Mouse (Mus musculus) midbrain, embryonic 14.5 days (tissue): ENCODE measurements around the gene Ston1. TPM values are rescaled to one million over a fixed set of nuclear protein-coding genes. Genes with fewer than 3 reads are reported as not detected.

ENCODE experiments used
- ATAC-seq: fragments of 200-750 bp; cut with Nextera tagmentation; 2 replicates; pipeline ENCODE4 v1.8.0; 2017; ENCODE audit warnings: moderate number of reproducible peaks, moderate library complexity; ENCODE audit not compliant: low FRiP score, low TSS enrichment
- DNase-seq: peaks from one replicate; pipeline ENCODE4 v3.0.0-alpha.2; 2015
- H3K27ac ChIP-seq: fragments of 300-500 bp; sonication (generic); replicated peaks from 2 replicates; pipeline ENCODE4 v1.5.1; 2014; ENCODE audit warnings: mild to moderate bottlenecking, low read depth, low read length, moderate library complexity
- H3K27me3 ChIP-seq: fragments of 300-500 bp; sonication (generic); 2 replicates; pipeline ENCODE4 v1.6.1; 2014; ENCODE audit warnings: low read length, control low read depth, mixed read lengths; ENCODE audit not compliant: control insufficient read depth, insufficient read depth
- H3K36me3 ChIP-seq: fragments of 300-500 bp; sonication (generic); 2 replicates; pipeline ENCODE4 v1.6.1; 2014; ENCODE audit warnings: low read length, control low read depth; ENCODE audit not compliant: control insufficient read depth, insufficient read depth
- H3K4me1 ChIP-seq: fragments of 300-500 bp; sonication (generic); 2 replicates; pipeline ENCODE4 v1.6.1; 2014; ENCODE audit warnings: mild to moderate bottlenecking, antibody characterized with exemption, low read length, control low read depth; ENCODE audit not compliant: control insufficient read depth, insufficient read depth
- H3K4me2 ChIP-seq: fragments of 300-500 bp; sonication (generic); 2 replicates; pipeline ENCODE4 v1.6.1; 2014; ENCODE audit warnings: mild to moderate bottlenecking, low read length, moderate library complexity
- H3K4me3 ChIP-seq: fragments of 300-500 bp; sonication (generic); replicated peaks from 2 replicates; pipeline ENCODE4 v1.5.1; 2014; ENCODE audit warnings: low read depth, low read length
- H3K9ac ChIP-seq: fragments of 300-500 bp; sonication (generic); replicated peaks from 2 replicates; pipeline ENCODE4 v1.6.1; 2014; ENCODE audit warnings: mild to moderate bottlenecking, low read length, moderate library complexity
- H3K9me3 ChIP-seq: fragments of 300-500 bp; sonication (generic); 2 replicates; pipeline ENCODE4 v1.6.1; 2016; ENCODE audit warnings: low read length, control low read depth, mixed read lengths; ENCODE audit not compliant: control insufficient read depth
- WGBS: fragments of 180-500 bp; shearing (Covaris S2); extraction: QIAGEN DNeasy Blood & Tissue Kit; methylation state at CpG from one replicate; pipeline ENCODE4 v1.1.7; 2014; 5-methylcytosine and 5-hydroxymethylcytosine counted together
- polyA plus RNA-seq: library from polyadenylated mRNA; unstranded; fragments of >200 nt; fragmentation: Nextera tagmentation; extraction: Ambion mirVana; gene quantifications from 2 replicates; pipeline ENCODE4 v1.2.1, GENCODE M21; 2014

Gene Ston1
- 1.3 and 1.4 TPM in 2 replicates for polyA plus RNA-seq

GRCm38 (mm10) chr17:88597222-88598055, at the start of gene Ston1:
Gene Ston1, plus strand, starts transcription at chr17:88597684.
- H3K4me2 ChIP-seq: peak within 1 kb of the TSS; percentile 84
- peaks cover 4% of the 10 kb centered on the region for H3K4me1 ChIP-seq
- H3K27ac ChIP-seq: peak within 1 kb of the TSS; percentile 57
- DNase-seq (peak; percentile 65), ATAC-seq (peak; percentile 89)
- H3K9ac ChIP-seq: peak within 1 kb of the TSS; percentile 34
- H3K4me3 ChIP-seq: peak within 1 kb of the TSS; percentile 44
- no peaks in the 10 kb centered on the region for H3K27me3 ChIP-seq
- H3K9me3 ChIP-seq: no peaks in the 10 kb centered on the region
- WGBS: under 1% methylated on average over 41 of the region's 41 CpGs
- H3K36me3 ChIP-seq: no peaks in the 10 kb centered on the region

GRCm38 (mm10) chr17:88549411-88550191, 47.9 kb upstream of the Ston1 start:
- H3K27ac ChIP-seq: no peak overlapping the region
- no peak overlapping the region for H3K4me2 ChIP-seq
- no peak for ATAC-seq
- no peaks in the 10 kb centered on the region for H3K4me1 ChIP-seq
- H3K9ac ChIP-seq: no peak overlapping the region
- H3K4me3 ChIP-seq: no peak overlapping the region
- H3K36me3 ChIP-seq: peaks cover 49% of the 10 kb centered on the region
- no peaks in the 10 kb centered on the region for H3K9me3 ChIP-seq
- WGBS: 86% methylated on average over 24 of the region's 24 CpGs
- H3K27me3 ChIP-seq: no peaks in the 10 kb centered on the region
- DNase-seq: no peak

- H3K27me3 ChIP-seq: no peaks in the 10 kb centered on the region
- H3K27ac ChIP-seq: no peak overlapping the region
- no peak overlapping the region for H3K9ac ChIP-seq
- H3K9me3 ChIP-seq: no peaks in the 10 kb centered on the region
- H3K4me1 ChIP-seq: no peaks in the 10 kb centered on the region
- DNase-seq: no peak
- H3K4me2 ChIP-seq: no peak overlapping the region
- H3K36me3 ChIP-seq: peaks cover 46% of the 10 kb centered on the region
- WGBS: 77% methylated on average over 5 of the region's 5 CpGs
- ATAC-seq: no peak
- H3K4me3 ChIP-seq: no peak overlapping the region
Observed at GRCm38 (mm10) chr17:88550351-88550750, 47.1 kb upstream of the Ston1 start.

- Histone ChIP-seq H3K27me3 (no peaks in the 10 kb centered on the region), H3K36me3 (peaks cover 53% of the 10 kb centered on the region), H3K9ac (no peak overlapping the region), H3K27ac (no peak overlapping the region), H3K4me2 (no peak overlapping the region), H3K4me1 (no peaks in the 10 kb centered on the region), H3K9me3 (no peaks in the 10 kb centered on the region), H3K4me3 (no peak overlapping the region)
- 83% methylated on average over 10 of the region's 10 CpGs for WGBS
- DNase-seq: no peak
- ATAC-seq: no peak
Observed at GRCm38 (mm10) chr17:88550981-88551940, 46.2 kb upstream of the Ston1 start.

- DNase-seq (no peak), ATAC-seq (no peak)
- no peak overlapping the region for H3K4me3 ChIP-seq
- H3K36me3 ChIP-seq: peaks cover 61% of the 10 kb centered on the region
- H3K27me3 ChIP-seq: no peaks in the 10 kb centered on the region
- H3K4me2 ChIP-seq: no peak overlapping the region
- H3K4me1 ChIP-seq: no peaks in the 10 kb centered on the region
- H3K9me3 ChIP-seq: no peaks in the 10 kb centered on the region
- WGBS: 25% methylated on average over 6 of the region's 6 CpGs
- no peak overlapping the region for H3K9ac ChIP-seq
- H3K27ac ChIP-seq: no peak overlapping the region
Observed at GRCm38 (mm10) chr17:88552556-88552955, 44.9 kb upstream of the Ston1 start.

- no peak for DNase-seq
- Histone ChIP-seq H3K36me3 (peaks cover 57% of the 10 kb centered on the region), H3K27ac (no peak overlapping the region), H3K4me1 (no peaks in the 10 kb centered on the region), H3K9me3 (no peaks in the 10 kb centered on the region), H3K4me3 (no peak overlapping the region), H3K4me2 (no peak overlapping the region), H3K27me3 (no peaks in the 10 kb centered on the region), H3K9ac (no peak overlapping the region)
- 58% methylated on average over 8 of the region's 8 CpGs for WGBS
- peak; percentile 14; the same call in 1 of the 2 replicates for ATAC-seq
Observed at GRCm38 (mm10) chr17:88553001-88553449, 44.5 kb upstream of the Ston1 start.

GRCm38 (mm10) chr17:88553473-88554087, 43.9 kb upstream of the Ston1 start:
- no peak for ATAC-seq
- Histone ChIP-seq H3K36me3 (peaks cover 54% of the 10 kb centered on the region), H3K9me3 (no peaks in the 10 kb centered on the region), H3K27ac (no peak overlapping the region), H3K9ac (no peak overlapping the region), H3K4me2 (no peak overlapping the region), H3K4me1 (no peaks in the 10 kb centered on the region), H3K4me3 (no peak overlapping the region), H3K27me3 (no peaks in the 10 kb centered on the region)
- DNase-seq: no peak
- WGBS: 84% methylated on average over 11 of the region's 11 CpGs

GRCm38 (mm10) chr17:88556176-88556575, 41.3 kb upstream of the Ston1 start:
- ATAC-seq (no peak), DNase-seq (peak; percentile 10)
- H3K4me1 ChIP-seq: no peaks in the 10 kb centered on the region
- H3K9me3 ChIP-seq: no peaks in the 10 kb centered on the region
- H3K4me2 ChIP-seq: no peak overlapping the region
- WGBS: 83% methylated on average over 13 of the region's 13 CpGs
- no peak overlapping the region for H3K4me3 ChIP-seq
- peaks cover 44% of the 10 kb centered on the region for H3K36me3 ChIP-seq
- no peak overlapping the region for H3K9ac ChIP-seq
- H3K27ac ChIP-seq: no peak overlapping the region
- no peaks in the 10 kb centered on the region for H3K27me3 ChIP-seq
